Mouse (Mus musculus) brain, embryonic 14.5 days (tissue): ENCODE data around the gene Hebp1. TPM values are rescaled to one million over a fixed set of nuclear protein-coding genes. Genes with fewer than 3 reads are reported as not detected.

Experiments
- DNase-seq: peaks from one replicate; pipeline ENCODE4 v3.0.0-alpha.2; 2011; ENCODE audit warnings: low read depth
- CTCF ChIP-seq: fragments of 200-500 bp; IDR thresholded peaks from 2 replicates; pipeline ENCODE4 v1.5.1; 2012; ENCODE audit warnings: inconsistent platforms, mild to moderate bottlenecking, moderate library complexity, borderline replicate concordance; ENCODE audit not compliant: insufficient read depth, insufficient read length; ENCODE audit errors: extremely low read depth
- POLR2A ChIP-seq: fragments of 200-500 bp; IDR thresholded peaks from 2 replicates; pipeline ENCODE4 v1.6.1; 2012; ENCODE audit warnings: mild to moderate bottlenecking, inconsistent platforms, borderline replicate concordance; ENCODE audit not compliant: poor library complexity, insufficient read depth, insufficient read length, severe bottlenecking; ENCODE audit errors: extremely low read depth
- polyA plus RNA-seq: library from polyadenylated mRNA; depleted of rRNA; stranded (reverse); fragments of >200 nt; gene quantifications from 2 replicates; pipeline ENCODE4 v1.2.3, GENCODE M21; 2012

Hebp1 gene
- polyA plus RNA-seq, 1 experiment = 7.2 TPM

DNA sequence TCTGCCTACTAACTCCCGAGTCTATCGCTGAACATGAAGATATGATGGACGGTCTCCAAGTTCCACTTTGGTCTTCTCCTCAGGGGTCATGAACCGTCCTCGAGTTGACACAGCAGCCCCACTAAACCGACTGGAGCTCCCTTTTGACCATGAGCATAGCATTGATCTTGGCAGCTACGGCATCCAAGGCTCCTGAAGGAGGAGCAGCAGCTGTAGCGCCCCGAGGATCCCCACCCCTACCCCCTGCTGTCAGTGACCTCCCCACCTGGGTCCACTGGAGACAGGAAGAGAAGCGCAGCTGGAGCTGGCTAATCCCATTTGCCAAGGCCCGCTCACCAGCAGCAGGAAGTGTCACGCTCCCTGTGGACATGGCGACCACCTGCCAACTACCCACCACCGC, 26.1 kb downstream of the Hebp1 start:
- DNase-seq = no peak

DNA sequence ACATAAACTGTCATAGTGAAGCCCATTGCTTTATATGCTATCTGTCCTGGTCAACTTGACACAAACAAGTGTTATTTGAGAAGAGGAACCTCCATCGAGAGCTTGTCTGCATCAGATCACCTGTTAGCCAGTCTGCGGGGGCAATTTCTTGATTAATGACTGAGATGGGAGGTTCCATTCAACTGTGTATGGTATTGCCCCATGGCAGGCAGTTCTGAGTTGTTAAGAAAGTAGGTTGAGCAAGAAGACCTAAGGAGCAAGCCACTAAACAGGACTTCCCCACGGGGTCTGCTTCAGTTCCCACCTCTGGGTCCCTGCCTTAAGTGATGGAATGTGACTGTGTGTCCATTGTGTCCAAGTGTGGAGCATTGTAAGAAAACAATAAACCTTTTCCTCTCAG, 28.6 kb downstream of the Hebp1 start:
- TF ChIP-seq POLR2A (no peak), CTCF (no peak)
- no peak for DNase-seq

More for the DNA sequence above, 26.1 kb downstream of the Hebp1 start:
- no peak for TF ChIP-seq POLR2A
- no peak for TF ChIP-seq CTCF

DNA sequence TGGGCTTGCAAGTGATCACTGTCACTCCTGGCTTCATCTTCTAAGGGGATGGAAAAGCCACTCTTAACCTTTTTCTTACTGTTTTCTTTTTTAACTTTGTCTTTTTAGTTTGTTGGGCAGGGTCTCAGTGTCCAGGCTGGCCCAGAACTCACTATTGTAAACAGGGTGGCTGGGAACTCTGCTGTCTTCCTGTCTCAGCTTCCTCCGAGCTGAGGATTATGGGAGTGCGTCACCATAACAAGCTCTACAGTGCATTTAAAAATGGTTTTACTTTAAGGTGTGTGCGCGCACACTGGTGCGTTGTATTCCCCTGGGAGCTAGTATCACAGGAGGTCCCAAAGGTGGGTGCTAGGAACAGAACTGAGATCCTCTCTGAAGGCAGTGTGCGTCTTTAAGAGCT, 29.4 kb downstream of the Hebp1 start:
- TF ChIP-seq POLR2A (no peak), CTCF (no peak)
- DNase-seq = no peak

DNA sequence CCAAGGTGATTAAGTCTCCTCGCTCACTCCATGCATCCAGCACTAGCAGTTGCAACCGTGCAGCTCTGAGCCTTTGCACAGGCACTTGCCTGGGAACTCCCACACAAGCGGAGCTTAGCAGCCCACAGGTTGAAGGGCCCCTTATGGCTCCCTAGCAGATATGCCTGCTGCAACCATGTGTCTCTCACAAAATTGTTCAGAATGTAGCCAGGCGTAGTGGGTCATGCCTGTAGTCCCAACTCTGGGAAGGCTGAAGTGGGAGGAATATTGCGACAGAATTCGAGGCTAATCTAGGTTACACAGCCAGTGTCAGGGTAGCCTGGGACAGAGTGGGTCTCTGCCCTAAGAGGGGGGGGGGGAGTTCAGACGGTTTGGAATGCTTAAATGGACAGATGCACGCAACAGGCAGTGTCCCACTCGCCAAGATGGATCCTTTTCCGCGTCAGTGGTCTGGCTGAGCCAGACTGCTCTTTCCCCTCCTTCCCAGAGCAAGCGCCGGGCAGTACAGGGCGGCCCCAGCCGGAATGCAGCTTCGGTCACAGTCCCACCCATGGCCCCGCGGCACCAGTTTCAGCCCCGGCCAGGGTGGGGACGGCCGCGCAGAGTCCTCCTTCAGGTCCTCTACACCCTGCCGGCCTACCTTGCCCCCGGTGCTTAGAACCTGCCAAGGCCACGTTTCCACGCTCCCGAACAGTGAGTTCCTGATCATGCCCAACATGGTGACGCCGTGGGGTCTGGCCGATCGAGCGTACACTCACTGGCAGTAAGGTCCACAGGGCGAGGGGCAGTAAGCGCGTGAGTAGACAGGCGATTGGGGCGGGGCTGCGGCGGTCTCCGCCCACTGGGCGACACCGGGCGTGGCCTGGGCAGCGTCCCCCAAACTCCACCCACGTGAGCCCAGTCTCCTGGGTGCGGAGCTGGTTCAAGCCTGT, 30.2 kb downstream of the Hebp1 start:
- TF ChIP-seq CTCF = no peak
- TF ChIP-seq POLR2A = no peak
- peak; percentile 79 for DNase-seq

DNA sequence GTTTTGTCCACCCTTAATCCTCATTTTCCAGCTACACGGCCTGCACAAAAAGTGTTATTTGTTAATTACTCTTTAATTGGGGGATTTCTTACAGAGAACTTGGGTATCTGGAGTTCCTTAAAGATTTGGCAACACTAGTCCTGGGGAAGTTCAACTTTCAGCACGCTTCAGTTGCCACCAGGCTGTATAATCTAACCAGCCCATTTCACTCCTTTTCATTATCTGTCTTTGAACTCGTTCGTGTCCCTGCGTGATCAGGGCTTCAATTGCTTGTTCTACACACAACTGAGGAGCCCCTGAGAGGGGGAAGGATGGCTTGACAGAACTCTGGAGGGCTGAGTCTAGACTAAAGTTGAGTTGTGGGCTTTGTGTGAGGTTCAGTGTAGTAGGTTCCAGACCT, 31.1 kb downstream of the Hebp1 start:
- DNase-seq = no peak
- no peak for TF ChIP-seq POLR2A
- no peak for TF ChIP-seq CTCF

DNA sequence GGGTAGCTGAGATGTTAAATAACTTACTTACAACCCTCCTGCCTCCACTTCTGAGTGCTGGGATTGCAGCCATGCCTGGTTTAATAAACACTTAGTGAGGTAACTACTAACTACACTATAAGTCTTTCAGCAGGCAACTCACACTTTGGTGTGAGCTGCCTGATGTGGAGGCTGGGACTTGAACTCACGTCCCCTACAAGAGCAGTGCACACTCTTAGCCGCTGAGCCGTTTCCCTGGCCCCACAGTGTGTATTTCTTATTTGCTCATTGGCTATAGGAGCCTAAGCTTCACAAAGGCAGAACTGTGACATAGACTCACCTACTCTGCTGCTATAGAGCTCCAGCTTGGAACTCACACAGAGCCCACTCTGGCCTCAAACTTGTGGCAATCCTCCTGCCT, 31.6 kb downstream of the Hebp1 start:
- no peak for TF ChIP-seq POLR2A
- TF ChIP-seq CTCF = no peak
- DNase-seq = no peak

DNA sequence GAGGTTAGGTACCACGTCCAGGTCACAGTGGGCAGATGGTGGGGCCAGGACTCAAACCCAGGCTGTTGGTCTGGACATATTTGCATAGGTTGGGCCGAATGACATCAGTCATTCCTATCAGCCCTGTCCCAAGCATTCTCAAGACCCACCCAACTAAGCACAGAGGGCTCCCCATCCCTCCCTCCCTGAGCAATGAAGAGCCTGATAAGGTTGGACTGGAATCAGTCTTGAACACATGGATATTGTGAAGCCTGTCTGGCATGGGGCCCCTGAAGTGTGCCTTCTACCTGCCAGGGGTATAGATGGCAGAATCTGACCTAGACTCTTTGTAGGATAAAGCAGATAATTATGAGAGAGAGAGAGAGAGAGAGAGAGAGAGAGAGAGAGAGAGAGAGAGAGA, 32.1 kb downstream of the Hebp1 start:
- TF ChIP-seq CTCF = no peak
- TF ChIP-seq POLR2A = no peak
- no peak for DNase-seq

DNA sequence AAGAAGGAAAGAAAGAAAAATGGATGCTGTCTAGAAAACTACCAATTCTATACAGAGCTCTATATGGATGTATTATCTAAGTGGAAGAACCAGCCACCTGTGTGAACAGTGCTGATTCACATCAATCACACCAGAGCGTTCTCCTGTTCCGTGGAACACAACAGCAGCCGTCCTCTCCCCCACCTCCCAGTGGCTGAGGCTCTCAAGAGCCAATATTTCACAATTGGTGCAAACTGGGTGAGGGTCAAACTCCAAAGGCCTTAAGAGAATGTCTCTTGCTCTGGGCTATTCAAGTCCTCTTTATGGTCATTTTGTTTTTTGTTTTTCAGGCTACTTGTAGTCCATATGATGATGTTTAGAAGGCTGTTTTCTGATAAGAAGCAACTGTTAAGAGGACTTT, 32.6 kb downstream of the Hebp1 start:
- TF ChIP-seq CTCF = no peak
- TF ChIP-seq POLR2A = no peak
- no peak for DNase-seq

DNA sequence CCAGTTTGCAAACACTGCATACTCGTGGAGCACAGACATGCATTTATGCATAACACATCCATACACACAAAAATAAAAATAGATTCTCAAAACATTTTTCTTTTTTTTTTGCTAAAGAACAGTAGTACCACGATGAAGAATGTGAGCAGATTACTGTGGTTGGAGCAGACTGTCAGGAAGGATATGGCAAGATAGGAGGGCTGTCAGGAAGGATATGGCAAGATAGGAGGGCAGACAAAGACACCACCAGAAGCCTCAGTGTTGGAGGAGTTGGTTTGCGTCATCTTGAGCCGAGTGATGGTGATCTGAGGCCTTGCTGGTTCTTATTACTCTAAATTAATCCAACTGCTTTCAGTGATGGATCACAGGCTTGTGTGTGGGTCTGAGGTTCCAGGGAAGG, 35.0 kb downstream of the Hebp1 start:
- no peak for DNase-seq
- TF ChIP-seq CTCF = no peak
- no peak for TF ChIP-seq POLR2A

DNA sequence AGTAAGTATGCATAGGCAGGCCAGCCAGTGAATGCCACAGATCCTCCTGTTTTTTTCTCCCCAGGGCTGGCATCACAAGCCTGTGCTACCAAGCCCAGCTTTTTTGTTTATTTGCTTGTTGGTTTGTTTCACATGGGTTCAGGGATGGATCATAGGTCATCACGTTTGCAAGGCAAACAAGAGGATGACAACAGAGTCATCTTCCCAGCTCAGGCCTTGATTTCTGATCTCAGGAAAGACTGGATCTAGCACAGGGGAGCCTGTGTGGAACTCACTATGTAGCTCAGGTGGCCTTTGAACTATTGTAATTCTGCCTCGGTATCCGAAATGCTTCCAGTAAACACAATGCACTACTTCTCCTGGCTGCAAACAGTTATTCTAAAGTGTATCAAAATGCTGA, 35.5 kb downstream of the Hebp1 start:
- no peak for TF ChIP-seq CTCF
- no peak for TF ChIP-seq POLR2A
- DNase-seq = no peak

DNA sequence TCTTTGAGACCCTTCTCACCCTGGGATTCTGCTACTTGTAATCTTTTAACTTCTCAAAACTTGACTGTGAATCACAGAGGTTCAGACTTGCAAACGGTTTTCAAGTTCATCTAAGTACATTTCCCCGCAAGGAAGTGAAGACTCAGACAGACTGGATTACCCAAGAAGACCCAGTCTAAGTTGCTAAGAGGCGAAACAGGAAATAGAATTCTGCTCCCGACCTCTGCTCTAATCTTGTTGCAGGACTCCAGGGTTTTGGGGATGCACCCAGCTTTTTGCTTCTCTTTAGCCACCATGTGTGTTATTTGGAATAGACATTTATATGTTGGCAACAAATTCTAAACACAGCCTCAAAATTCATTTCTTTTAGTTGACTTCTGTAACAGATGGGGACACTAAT, 36.5 kb downstream of the Hebp1 start:
- DNase-seq = no peak
- TF ChIP-seq POLR2A (no peak), CTCF (no peak)

DNA sequence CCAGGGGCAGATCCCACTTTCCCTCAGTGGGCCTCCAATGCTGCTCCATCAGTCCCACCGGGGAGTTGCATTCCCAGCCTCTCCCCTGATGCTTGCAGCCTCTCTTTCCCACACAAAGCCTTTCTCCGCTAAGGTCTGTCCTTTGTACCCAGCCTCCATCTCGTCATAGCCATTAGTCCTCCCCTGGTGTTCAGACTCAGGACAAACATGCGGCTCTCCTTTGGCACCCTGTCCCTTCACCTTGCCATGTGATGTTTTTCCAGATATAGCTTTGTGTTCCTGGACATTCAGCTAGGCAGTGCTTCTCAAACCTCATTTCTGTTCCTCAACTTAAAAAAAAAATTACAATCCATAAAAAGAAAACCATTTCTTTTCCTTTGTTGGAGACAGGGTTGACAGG, 39.3 kb downstream of the Hebp1 start:
- DNase-seq = no peak
- no peak for TF ChIP-seq POLR2A
- no peak for TF ChIP-seq CTCF

DNA sequence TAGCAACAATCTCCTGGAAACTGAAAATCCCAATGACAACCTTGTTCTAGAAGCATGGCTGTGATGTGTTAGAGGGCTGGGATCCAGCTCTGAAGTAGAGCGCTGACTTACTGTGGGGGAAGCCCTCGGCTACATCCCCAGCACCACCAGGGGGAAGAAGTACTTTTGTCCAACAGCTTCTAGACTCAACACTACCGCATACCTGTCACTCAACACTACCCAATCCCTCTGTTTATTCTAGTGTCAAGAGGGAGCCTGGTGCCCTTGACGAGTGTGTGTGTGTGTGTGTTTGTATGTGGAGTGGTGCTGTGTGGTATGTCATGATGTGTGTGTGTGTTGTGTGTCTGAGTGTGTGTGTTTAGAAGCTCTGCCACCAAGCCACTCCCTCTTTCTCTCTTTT, 40.3 kb downstream of the Hebp1 start:
- no peak for DNase-seq
- TF ChIP-seq POLR2A = no peak
- no peak for TF ChIP-seq CTCF
